Mouse (Mus musculus): ENCODE data around the gene Gm17304. TPM values are rescaled to one million over a fixed set of nuclear protein-coding genes. Genes with fewer than 3 reads are reported as not detected.

Gene Gm17304
- polyA plus RNA-seq (2015; fragmentation: Nextera tagmentation; extraction: Ambion mirVana): not detected in 2 replicates

DNA sequence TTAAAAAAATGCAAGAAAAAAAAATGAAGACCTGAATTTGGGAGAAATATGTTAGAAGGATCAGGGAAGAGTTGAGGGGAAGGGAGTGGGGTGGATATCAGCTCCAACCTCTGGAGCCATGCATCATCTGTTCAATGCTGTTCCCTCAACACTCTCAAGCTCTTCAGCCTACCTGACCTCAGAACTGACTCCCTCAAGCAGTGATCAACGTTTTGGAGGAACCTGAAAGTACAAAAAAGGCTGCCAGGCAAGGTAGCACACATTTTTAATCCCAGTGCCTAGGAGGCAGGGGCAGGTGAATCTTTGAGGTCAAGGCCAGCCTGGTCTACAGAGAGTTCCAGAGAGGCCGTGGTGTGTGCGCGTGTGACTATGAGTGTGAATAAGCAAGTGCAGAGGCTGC, at the start of gene Gm17304:
Gene Gm17304, plus strand, starts transcription at position 301 of the 400 bp plus-strand sequence.
- H3K9me3 ChIP-seq: no peaks in the 10 kb centered on the region
- H3K4me1 ChIP-seq: no peaks in the 10 kb centered on the region
- H3K9ac ChIP-seq: no peak within 1 kb of the TSS
- no peak for ATAC-seq (ENCODE audit: insufficient number of reproducible peaks, low FRiP score, low TSS enrichment, low read depth)
- WGBS: 90% methylated on average over 4 of the region's 4 CpGs
- H3K27ac ChIP-seq: no peak within 1 kb of the TSS
- H3K4me2 ChIP-seq: no peak within 1 kb of the TSS
- H3K4me3 ChIP-seq: no peak within 1 kb of the TSS
- peaks cover 13% of the 10 kb centered on the region; the same call in 1 of the 2 replicates for H3K36me3 ChIP-seq
- no peaks in the 10 kb centered on the region for H3K27me3 ChIP-seq

DNA sequence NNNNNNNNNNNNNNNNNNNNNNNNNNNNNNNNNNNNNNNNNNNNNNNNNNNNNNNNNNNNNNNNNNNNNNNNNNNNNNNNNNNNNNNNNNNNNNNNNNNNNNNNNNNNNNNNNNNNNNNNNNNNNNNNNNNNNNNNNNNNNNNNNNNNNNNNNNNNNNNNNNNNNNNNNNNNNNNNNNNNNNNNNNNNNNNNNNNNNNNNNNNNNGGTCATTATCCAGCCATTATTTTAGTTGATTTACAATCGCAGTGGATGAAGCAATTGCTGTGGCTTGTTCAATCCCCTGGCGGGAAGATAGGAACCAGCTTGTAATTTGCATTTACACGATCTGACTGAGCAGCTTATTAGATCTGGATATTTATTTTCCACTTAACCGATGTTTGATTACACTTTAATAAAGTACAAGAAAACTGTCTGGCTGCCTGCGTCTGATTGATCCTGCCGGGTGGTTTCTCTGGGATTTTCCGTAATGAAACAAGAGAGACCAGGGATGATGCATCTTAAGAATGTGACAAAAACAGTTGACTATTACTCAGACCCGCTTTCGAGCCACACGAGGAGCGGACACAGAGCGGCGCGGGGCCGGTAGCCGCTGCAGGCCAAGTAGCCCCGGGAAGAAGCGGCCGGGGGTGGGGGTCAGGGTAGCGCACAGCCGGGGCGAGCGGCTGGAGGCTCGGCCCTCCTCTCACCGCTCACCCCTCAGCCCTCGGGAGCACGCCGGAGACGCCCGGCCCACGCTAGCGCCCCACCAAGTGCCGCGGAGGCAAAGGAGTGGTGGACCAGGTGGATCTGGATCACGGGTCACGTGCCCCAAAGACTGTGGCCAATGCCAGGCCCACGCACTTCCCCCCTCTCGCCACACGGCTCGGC, 48.0 kb upstream of the Gm17304 start:
- Histone ChIP-seq H3K27me3 (peaks cover 94% of the 10 kb centered on the region), H3K36me3 (no peaks in the 10 kb centered on the region), H3K9me3 (no peaks in the 10 kb centered on the region), H3K4me2 (peak overlapping the region; percentile 44), H3K9ac (no peak overlapping the region), H3K4me3 (peak overlapping the region; percentile 28), H3K4me1 (peaks cover 10% of the 10 kb centered on the region), H3K27ac (no peak overlapping the region)
- 3% methylated on average over 37 of the region's 40 CpGs for WGBS
- ATAC-seq (ENCODE audit: insufficient number of reproducible peaks, low FRiP score, low TSS enrichment, low read depth): no peak

DNA sequence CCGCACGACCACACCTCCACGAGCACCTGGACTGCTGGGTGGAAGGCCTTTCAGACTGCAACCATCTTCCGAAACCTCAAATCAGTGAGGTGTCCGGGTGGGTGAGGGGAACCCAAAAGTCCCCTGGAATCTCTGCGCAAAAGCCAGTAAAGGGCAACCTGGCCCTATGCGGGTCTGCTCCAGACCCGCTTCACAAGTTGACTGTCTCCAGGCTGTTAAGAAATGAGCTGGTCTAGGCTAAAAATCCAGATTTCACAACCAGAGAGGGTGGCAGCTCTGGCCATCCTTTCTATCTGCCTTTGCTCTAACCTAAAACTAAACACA, 47.4 kb upstream of the Gm17304 start:
- Histone ChIP-seq H3K27me3 (peaks cover 98% of the 10 kb centered on the region), H3K9me3 (no peaks in the 10 kb centered on the region), H3K4me1 (peaks cover 10% of the 10 kb centered on the region), H3K9ac (no peak overlapping the region), H3K4me2 (peak overlapping the region; percentile 44), H3K4me3 (peak overlapping the region; percentile 28; the same call in 1 of the 2 replicates), H3K36me3 (no peaks in the 10 kb centered on the region), H3K27ac (no peak overlapping the region)
- no peak for ATAC-seq (ENCODE audit: insufficient number of reproducible peaks, low FRiP score, low TSS enrichment, low read depth)
- WGBS: 9% methylated on average over 8 of the region's 8 CpGs

DNA sequence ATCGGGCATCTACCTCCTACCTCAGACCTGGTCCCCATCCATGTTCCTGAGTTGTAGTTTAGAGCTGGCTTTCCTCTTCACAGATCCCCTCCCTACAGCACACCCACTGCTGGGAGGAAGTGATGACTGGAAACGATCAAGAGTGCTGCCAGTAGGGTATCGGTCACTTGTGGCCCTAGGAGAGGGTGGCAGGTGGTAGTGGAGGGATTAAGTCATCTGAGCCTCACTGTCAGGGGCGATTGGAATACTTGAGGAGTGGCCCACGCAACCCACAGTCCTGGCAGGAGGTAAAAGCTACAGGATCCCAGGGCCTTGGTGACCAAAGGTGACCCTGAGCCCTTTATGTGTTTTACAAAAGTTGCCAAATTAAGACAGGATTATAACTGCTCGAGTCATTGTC, 42.9 kb upstream of the Gm17304 start:
- peaks cover 75% of the 10 kb centered on the region for H3K27me3 ChIP-seq
- no peak for ATAC-seq (ENCODE audit: insufficient number of reproducible peaks, low FRiP score, low TSS enrichment, low read depth)
- H3K9ac ChIP-seq: no peak overlapping the region
- peaks cover 5% of the 10 kb centered on the region for H3K4me1 ChIP-seq
- no peaks in the 10 kb centered on the region for H3K9me3 ChIP-seq
- WGBS: 22% methylated on average over 6 of the region's 6 CpGs
- H3K36me3 ChIP-seq: no peaks in the 10 kb centered on the region
- no peak overlapping the region for H3K4me2 ChIP-seq
- H3K27ac ChIP-seq: no peak overlapping the region
- H3K4me3 ChIP-seq: no peak overlapping the region

DNA sequence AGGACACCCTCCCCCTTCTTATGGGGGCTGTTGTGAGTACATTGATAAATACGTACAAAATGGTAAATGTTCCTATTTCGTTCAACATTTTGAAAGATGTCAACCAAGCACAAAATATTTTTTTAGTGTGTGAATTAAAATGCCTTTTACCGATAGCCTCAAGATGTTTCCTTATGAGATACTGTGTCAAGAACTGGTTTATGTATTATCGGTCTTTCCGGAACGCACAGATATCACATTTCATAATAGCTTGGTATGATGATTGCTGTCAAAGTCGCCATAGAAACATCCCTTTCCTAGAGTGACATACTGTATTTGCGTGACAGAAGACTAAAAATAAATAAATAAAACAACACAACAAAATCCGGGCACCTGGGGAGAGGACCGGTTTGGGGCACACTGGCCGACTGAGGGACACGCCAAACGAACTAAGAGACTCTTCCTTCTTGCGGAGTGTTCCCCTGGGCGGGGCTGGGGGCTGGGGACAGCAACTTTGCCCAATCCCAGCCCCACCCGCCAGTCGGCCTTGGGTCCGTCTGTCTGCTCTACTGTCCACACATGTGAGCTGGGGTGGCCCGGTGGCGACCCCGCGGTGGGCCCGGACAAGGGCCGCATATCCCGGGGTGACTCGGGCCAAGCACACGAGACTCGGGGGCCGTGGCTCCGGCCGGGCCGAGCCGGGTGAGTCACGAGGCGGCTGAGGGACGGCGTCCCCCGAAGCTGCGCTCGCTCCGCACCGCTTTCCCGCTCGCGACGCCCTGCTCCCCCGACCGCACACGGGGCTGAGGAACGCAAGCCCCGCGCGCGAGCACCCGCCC, 34.9 kb upstream of the Gm17304 start:
- H3K9ac ChIP-seq: peak overlapping the region; percentile 41
- peak; percentile 50 for ATAC-seq (ENCODE audit: insufficient number of reproducible peaks, low FRiP score, low TSS enrichment, low read depth)
- no peak overlapping the region for H3K27ac ChIP-seq
- no peaks in the 10 kb centered on the region for H3K9me3 ChIP-seq
- H3K4me2 ChIP-seq: peak overlapping the region; percentile 100
- peaks cover 11% of the 10 kb centered on the region for H3K4me1 ChIP-seq
- H3K4me3 ChIP-seq: peak overlapping the region; percentile 58
- WGBS: 4% methylated on average over 55 of the region's 55 CpGs
- H3K27me3 ChIP-seq: peaks cover 41% of the 10 kb centered on the region
- H3K36me3 ChIP-seq: no peaks in the 10 kb centered on the region

DNA sequence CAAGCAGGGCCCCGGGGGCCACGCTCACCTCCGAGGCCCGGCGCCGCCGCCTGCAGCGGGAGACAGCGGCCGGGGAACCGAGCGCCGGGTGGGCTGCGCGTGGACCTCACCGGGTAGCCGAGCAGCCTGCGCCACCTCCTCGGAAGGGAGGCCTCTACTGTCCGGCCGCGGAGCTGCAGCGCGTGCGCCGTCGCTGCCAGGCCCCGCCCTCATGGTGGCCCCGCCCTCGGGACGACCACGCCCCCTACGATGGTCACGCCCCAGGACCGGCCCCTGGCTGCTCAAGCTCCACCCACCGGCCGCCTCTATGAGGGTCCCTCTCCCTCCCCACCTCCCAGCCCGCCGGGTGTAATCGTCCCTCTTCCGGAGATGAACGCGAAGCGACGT, 34.3 kb upstream of the Gm17304 start:
- Histone ChIP-seq H3K27me3 (peaks cover 41% of the 10 kb centered on the region), H3K27ac (no peak overlapping the region), H3K9me3 (no peaks in the 10 kb centered on the region), H3K36me3 (no peaks in the 10 kb centered on the region), H3K4me3 (peak overlapping the region; percentile 58), H3K9ac (peak overlapping the region; percentile 41), H3K4me2 (peak overlapping the region; percentile 100), H3K4me1 (peaks cover 11% of the 10 kb centered on the region)
- WGBS: under 1% methylated on average over 44 of the region's 45 CpGs
- ATAC-seq (ENCODE audit: insufficient number of reproducible peaks, low FRiP score, low TSS enrichment, low read depth): peak; percentile 78

DNA sequence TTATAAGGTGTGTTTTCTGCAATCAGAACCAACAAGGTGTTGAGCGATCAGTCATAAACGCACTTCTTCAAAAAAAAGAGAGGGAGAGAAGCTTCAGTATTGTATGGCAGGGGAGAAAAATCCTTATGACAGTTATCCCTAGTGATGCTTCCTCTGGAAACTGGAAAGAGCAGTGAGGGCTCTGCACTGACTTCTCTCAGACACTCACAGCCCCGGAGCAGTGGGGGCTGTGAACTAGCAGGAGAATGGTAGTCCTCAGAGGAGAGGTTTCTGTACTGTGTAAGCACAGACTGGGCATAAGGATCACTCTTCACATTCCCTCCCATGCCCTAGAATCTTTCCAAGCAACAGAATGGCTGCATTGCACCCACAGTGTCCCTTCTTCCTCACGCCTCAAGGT, 33.8 kb upstream of the Gm17304 start:
- Histone ChIP-seq H3K4me1 (peaks cover 11% of the 10 kb centered on the region), H3K4me3 (no peak overlapping the region), H3K9ac (no peak overlapping the region), H3K9me3 (no peaks in the 10 kb centered on the region), H3K36me3 (no peaks in the 10 kb centered on the region), H3K27me3 (peaks cover 41% of the 10 kb centered on the region), H3K4me2 (peak overlapping the region; percentile 100), H3K27ac (no peak overlapping the region)
- WGBS: 22% methylated on average over 4 of the region's 4 CpGs
- no peak for ATAC-seq (ENCODE audit: insufficient number of reproducible peaks, low FRiP score, low TSS enrichment, low read depth)

DNA sequence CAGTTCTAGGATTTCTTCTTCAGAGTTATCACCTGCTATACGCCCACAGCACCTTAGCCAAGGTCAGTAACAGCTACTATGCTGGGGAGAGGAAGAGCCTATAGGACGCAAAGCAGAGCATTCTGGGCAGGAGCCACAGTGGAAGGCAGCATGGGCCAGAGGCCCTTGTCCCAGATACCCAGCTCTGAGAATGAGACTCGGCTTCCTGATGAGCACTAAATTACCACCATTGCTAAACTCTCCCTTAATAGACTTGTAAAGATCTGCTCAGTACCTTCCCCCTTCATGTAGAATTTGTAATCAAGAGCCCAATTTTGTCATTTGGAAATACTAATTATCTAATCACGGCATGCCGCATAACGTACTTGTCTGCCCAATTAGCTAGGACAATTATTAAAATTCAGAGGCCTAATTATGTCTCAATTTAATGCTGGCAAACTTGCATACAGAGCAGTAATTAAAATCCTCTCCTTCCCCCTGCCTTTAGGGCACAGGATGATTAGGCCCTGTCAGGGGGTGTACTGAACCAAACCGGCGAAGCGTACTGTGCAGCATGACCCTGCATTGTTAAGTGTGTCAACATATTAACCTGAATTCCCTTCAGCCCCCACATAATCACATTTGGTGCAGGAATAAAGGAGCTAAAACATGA, 31.5 kb upstream of the Gm17304 start:
- ATAC-seq (ENCODE audit: insufficient number of reproducible peaks, low FRiP score, low TSS enrichment, low read depth): no peak
- Histone ChIP-seq H3K27ac (no peak overlapping the region), H3K4me2 (no peak overlapping the region), H3K4me3 (no peak overlapping the region), H3K9ac (no peak overlapping the region), H3K36me3 (no peaks in the 10 kb centered on the region), H3K9me3 (no peaks in the 10 kb centered on the region), H3K4me1 (peaks cover 11% of the 10 kb centered on the region), H3K27me3 (peaks cover 41% of the 10 kb centered on the region)
- WGBS: 49% methylated on average over 9 of the region's 9 CpGs

DNA sequence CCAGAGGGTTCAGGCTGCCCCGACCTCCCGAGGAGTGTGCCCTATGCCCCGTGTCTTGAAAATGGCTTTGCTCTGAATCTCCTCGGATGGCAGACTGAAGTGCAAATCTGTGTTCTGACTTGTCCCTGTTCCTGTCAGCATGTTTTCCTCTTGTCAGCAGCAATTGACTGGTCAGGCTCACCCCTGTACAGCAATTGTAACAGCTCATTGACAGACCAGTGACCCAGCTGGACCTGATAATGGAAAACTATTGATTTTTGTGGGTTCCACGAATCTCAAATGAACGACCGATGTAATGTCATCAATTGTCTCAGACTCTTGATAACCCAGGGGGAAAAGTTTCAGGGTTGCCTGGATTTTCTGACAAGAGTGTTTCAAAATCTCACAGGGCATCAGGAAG, 28.0 kb upstream of the Gm17304 start:
- Histone ChIP-seq H3K4me1 (no peaks in the 10 kb centered on the region), H3K36me3 (no peaks in the 10 kb centered on the region), H3K4me3 (no peak overlapping the region), H3K4me2 (no peak overlapping the region), H3K9me3 (no peaks in the 10 kb centered on the region), H3K27ac (no peak overlapping the region), H3K9ac (no peak overlapping the region), H3K27me3 (peaks cover 15% of the 10 kb centered on the region)
- 78% methylated on average over 7 of the region's 7 CpGs for WGBS
- no peak for ATAC-seq (ENCODE audit: insufficient number of reproducible peaks, low FRiP score, low TSS enrichment, low read depth)

DNA sequence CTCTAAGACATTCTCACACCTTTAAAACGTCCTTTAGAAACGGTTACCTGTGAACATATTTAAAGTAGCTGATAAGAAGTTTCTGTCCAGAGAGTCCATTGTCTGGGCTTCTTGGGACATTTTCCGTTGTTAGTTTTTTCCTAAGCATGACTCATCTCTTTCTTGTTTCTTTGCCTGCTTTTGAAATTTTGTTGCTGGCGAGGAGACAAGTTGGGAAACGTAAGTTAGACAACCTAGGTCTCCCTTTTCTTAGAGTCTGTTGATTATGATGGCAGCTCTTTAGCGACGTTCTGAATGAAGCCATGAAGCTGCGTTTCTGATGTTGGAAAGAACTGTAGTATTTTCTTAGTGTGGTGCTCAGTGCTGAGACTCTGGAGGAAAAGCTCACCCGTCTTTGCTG, 19.9 kb upstream of the Gm17304 start:
- Histone ChIP-seq H3K27me3 (no peaks in the 10 kb centered on the region), H3K9ac (no peak overlapping the region), H3K27ac (no peak overlapping the region), H3K4me1 (no peaks in the 10 kb centered on the region), H3K9me3 (no peaks in the 10 kb centered on the region), H3K4me3 (no peak overlapping the region), H3K4me2 (no peak overlapping the region), H3K36me3 (peaks cover 12% of the 10 kb centered on the region; the same call in 1 of the 2 replicates)
- WGBS: 89% methylated on average over 9 of the region's 9 CpGs
- ATAC-seq (ENCODE audit: insufficient number of reproducible peaks, low FRiP score, low TSS enrichment, low read depth): no peak

DNA sequence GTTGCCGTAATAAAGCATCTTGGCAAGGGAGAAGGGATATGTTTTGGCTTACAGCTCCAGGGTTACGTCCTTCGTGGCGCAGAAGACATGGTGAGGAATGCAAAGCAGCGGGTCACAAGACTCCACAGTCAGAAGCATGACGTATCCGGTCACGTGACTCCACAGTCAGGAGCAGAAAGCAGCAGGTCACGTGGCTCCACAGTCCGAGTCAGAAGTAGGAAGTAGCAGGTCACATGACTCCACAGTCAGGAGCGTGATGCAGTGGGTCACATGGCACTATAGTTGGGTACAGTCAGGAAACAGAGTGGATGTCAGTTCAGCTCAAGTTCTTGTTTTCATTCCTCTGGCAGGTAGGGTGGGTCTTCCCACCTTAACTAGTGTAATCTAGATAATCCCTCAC, 19.2 kb upstream of the Gm17304 start:
- ATAC-seq (ENCODE audit: insufficient number of reproducible peaks, low FRiP score, low TSS enrichment, low read depth): no peak
- H3K4me3 ChIP-seq: no peak overlapping the region
- no peaks in the 10 kb centered on the region for H3K9me3 ChIP-seq
- peaks cover 12% of the 10 kb centered on the region; the same call in 1 of the 2 replicates for H3K36me3 ChIP-seq
- no peak overlapping the region for H3K27ac ChIP-seq
- WGBS: 90% methylated on average over 11 of the region's 11 CpGs
- no peaks in the 10 kb centered on the region for H3K4me1 ChIP-seq
- no peaks in the 10 kb centered on the region for H3K27me3 ChIP-seq
- H3K9ac ChIP-seq: no peak overlapping the region
- no peak overlapping the region for H3K4me2 ChIP-seq

DNA sequence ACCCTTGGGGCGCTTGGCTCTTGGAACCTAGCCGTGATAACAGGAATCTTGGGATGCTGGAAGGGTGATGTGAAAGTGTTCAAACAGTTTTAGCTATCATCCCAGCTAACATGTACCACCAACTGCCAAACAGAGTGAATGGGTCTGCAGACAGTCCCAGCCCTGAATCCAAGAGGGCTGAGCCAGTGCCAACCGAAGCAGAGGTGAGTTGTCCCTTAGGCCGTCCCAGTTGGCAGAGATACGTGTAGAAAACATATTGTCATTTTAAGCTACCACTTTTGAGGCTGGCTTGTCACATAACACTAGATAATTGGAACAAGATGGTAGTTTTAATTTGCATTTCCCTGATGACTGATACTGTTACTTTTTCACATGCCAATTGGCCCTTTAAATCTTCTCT, 18.2 kb upstream of the Gm17304 start:
- Histone ChIP-seq H3K27me3 (no peaks in the 10 kb centered on the region), H3K27ac (no peak overlapping the region)

More for the DNA sequence above, 18.2 kb upstream of the Gm17304 start:
- H3K9me3 ChIP-seq: no peaks in the 10 kb centered on the region
- peaks cover 12% of the 10 kb centered on the region; the same call in 1 of the 2 replicates for H3K36me3 ChIP-seq
- no peak overlapping the region for H3K9ac ChIP-seq
- no peaks in the 10 kb centered on the region for H3K4me1 ChIP-seq
- no peak overlapping the region for H3K4me3 ChIP-seq
- ATAC-seq (ENCODE audit: insufficient number of reproducible peaks, low FRiP score, low TSS enrichment, low read depth): no peak
- WGBS: 70% methylated on average over 5 of the region's 5 CpGs
- no peak overlapping the region for H3K4me2 ChIP-seq
